Mouse (Mus musculus) MEL (cell line): Measurements from ENCODE around the gene Adam11. TPM values are rescaled to one million over a fixed set of nuclear protein-coding genes. Genes with fewer than 3 reads are reported as not detected.

Experiments used
- DNase-seq: peaks from one replicate; pipeline ENCODE4 v3.0.0; 2011; ENCODE audit warnings: low read depth, low spot score
- H3K27ac ChIP-seq: 2 replicates; pipeline ENCODE4 v1.5.1; 2012; ENCODE audit warnings: low read depth, mild to moderate bottlenecking, control low read depth, low read length, moderate library complexity; ENCODE audit not compliant: control insufficient read depth
- H3K27me3 ChIP-seq, 2 experiments: fragments of 150-350 bp in 1 of 2; sonication (generic) in 1 of 2; 2 replicates each; pipeline ENCODE4 v1.6.1; 2012; ENCODE audit warnings: low read length in 2 of 2, mild to moderate bottlenecking in 2 of 2, improper control_type of control experiment in 1 of 2, moderate library complexity in 1 of 2; ENCODE audit not compliant: insufficient read depth in 2 of 2, control insufficient read depth in 1 of 2
- H3K36me3 ChIP-seq, 2 experiments: 2 replicates each; pipeline ENCODE4 v1.6.1; 2012 to 2014; ENCODE audit warnings: low read length in 2 of 2, improper control_type of control experiment in 1 of 2, inconsistent platforms in 1 of 2, mild to moderate bottlenecking in 1 of 2; ENCODE audit not compliant: insufficient read depth in 2 of 2, control insufficient read depth in 1 of 2
- H3K4me1 ChIP-seq, 2 experiments: fragments of 150-350 bp in 1 of 2; sonication (generic) in 1 of 2; 2 replicates each; pipeline ENCODE4 v1.6.1; 2012; ENCODE audit warnings: low read length in 2 of 2, improper control_type of control experiment in 1 of 2, mild to moderate bottlenecking in 1 of 2; ENCODE audit not compliant: insufficient read depth in 2 of 2, control insufficient read depth in 1 of 2
- H3K4me3 ChIP-seq, 2 experiments: fragments of 150-350 bp in 1 of 2; sonication (generic) in 1 of 2; 2 replicates each; pipeline ENCODE4 v1.5.1; 2012; ENCODE audit warnings: low read depth in 2 of 2, low read length in 2 of 2, mild to moderate bottlenecking in 2 of 2, moderate library complexity in 2 of 2, control low read depth in 1 of 2, improper control_type of control experiment in 1 of 2; ENCODE audit not compliant: control insufficient read depth in 1 of 2, insufficient read depth in 1 of 2
- H3K79me2 ChIP-seq: 2 replicates; pipeline ENCODE4 v1.6.1; 2012; ENCODE audit warnings: mild to moderate bottlenecking, low read length, moderate library complexity; ENCODE audit not compliant: control insufficient read depth, poor library complexity, insufficient read depth
- H3K9ac ChIP-seq: 2 replicates; pipeline ENCODE4 v1.6.1; 2012; ENCODE audit warnings: low read depth, mild to moderate bottlenecking, control low read depth, low read length, moderate library complexity; ENCODE audit not compliant: control insufficient read depth, poor library complexity, severe bottlenecking
- H3K9me3 ChIP-seq: fragments of 150-350 bp; sonication (generic); replicated peaks from 2 replicates; pipeline ENCODE4 v1.6.1; 2012; ENCODE audit warnings: mild to moderate bottlenecking, low read length, improper control_type of control experiment, moderate library complexity; ENCODE audit not compliant: insufficient read depth
- CHD2 ChIP-seq: IDR thresholded peaks from 2 replicates; pipeline ENCODE4 v1.6.1; 2011; ENCODE audit warnings: low read length, improper control_type of control experiment
- CTCF ChIP-seq, 3 experiments: IDR thresholded peaks in 2 of 3; conservative IDR thresholded peaks in 1 of 3; 2 replicates each; pipeline ENCODE4 v1.5.1; 2011 to 2012; ENCODE audit warnings: low read length in 3 of 3, low read depth in 2 of 3, mild to moderate bottlenecking in 2 of 3, improper control_type of control experiment in 1 of 3, inconsistent platforms in 1 of 3, mixed read lengths in 1 of 3, moderate library complexity in 1 of 3; ENCODE audit not compliant: control insufficient read depth in 1 of 3, insufficient read depth in 1 of 3, poor library complexity in 1 of 3, severe bottlenecking in 1 of 3
- EP300 ChIP-seq, 2 experiments: IDR thresholded peaks; 2 replicates each; pipeline ENCODE4 v1.6.1; 2011; ENCODE audit warnings: improper control_type of control experiment in 2 of 2, low read length in 2 of 2, low read depth in 1 of 2, mild to moderate bottlenecking in 1 of 2
- ETS1 ChIP-seq: IDR thresholded peaks from 2 replicates; pipeline ENCODE4 v1.6.1; 2012; ENCODE audit warnings: low read depth, mild to moderate bottlenecking, inconsistent platforms, low read length, improper control_type of control experiment, moderate library complexity
- GABPA ChIP-seq: IDR thresholded peaks from 2 replicates; pipeline ENCODE4 v1.6.1; 2012; ENCODE audit warnings: low read depth, mild to moderate bottlenecking, inconsistent platforms, low read length, improper control_type of control experiment, moderate library complexity
- GATA1 ChIP-seq: IDR thresholded peaks from 2 replicates; pipeline ENCODE4 v1.6.1; 2011; ENCODE audit warnings: low read depth, low read length, improper control_type of control experiment
- JUND ChIP-seq: IDR thresholded peaks from 2 replicates; pipeline ENCODE4 v1.6.1; 2011; ENCODE audit warnings: low read depth, mild to moderate bottlenecking, improper control_type of control experiment, low read length
- KAT2A ChIP-seq: conservative IDR thresholded peaks from 2 replicates; pipeline ENCODE4 v1.6.1; 2012; ENCODE audit warnings: low read depth, low read length, improper control_type of control experiment, inconsistent platforms
- MAFK ChIP-seq: IDR thresholded peaks from 2 replicates; pipeline ENCODE4 v1.6.1; 2011; ENCODE audit warnings: low read depth, mild to moderate bottlenecking, low read length, improper control_type of control experiment, borderline replicate concordance
- MAX ChIP-seq: IDR thresholded peaks from 2 replicates; pipeline ENCODE4 v1.6.1; 2011; ENCODE audit warnings: low read length, improper control_type of control experiment
- MAZ ChIP-seq: IDR thresholded peaks from 2 replicates; pipeline ENCODE4 v1.6.1; 2012; ENCODE audit warnings: low read depth, mild to moderate bottlenecking, inconsistent platforms, low read length, improper control_type of control experiment
- MEF2A ChIP-seq: IDR thresholded peaks from 2 replicates; pipeline ENCODE4 v1.6.1; 2014; ENCODE audit warnings: low read depth, mild to moderate bottlenecking, inconsistent platforms, low read length, improper control_type of control experiment; ENCODE audit not compliant: poor library complexity, insufficient replicate concordance, severe bottlenecking; ENCODE audit errors: extremely low read depth
- MYB ChIP-seq: IDR thresholded peaks from 2 replicates; pipeline ENCODE4 v1.6.1; 2011; ENCODE audit warnings: mild to moderate bottlenecking, low read depth, low read length, improper control_type of control experiment
- POLR2AphosphoS5 ChIP-seq: IDR thresholded peaks from 2 replicates; pipeline ENCODE4 v1.6.1; 2012; ENCODE audit warnings: low read depth, borderline replicate concordance, mild to moderate bottlenecking, inconsistent platforms, low read length, moderate library complexity, mixed read lengths
- RAD21 ChIP-seq: IDR thresholded peaks from 2 replicates; pipeline ENCODE4 v1.6.1; 2011; ENCODE audit warnings: mild to moderate bottlenecking, low read depth, low read length, improper control_type of control experiment
- SMC3 ChIP-seq: IDR thresholded peaks from 2 replicates; pipeline ENCODE4 v1.6.1; 2011; ENCODE audit warnings: low read depth, low read length, improper control_type of control experiment
- TAL1 ChIP-seq: IDR thresholded peaks from 2 replicates; pipeline ENCODE4 v1.6.1; 2012; ENCODE audit warnings: mild to moderate bottlenecking, inconsistent platforms, low read length, moderate library complexity, mixed read lengths
- TBP ChIP-seq: IDR thresholded peaks from 2 replicates; pipeline ENCODE4 v1.8.0; 2011; ENCODE audit warnings: low read depth, low read length, improper control_type of control experiment
- USF1 ChIP-seq: IDR thresholded peaks from 2 replicates; pipeline ENCODE4 v1.6.1; 2014; ENCODE audit warnings: low read depth, mild to moderate bottlenecking, inconsistent platforms, low read length, improper control_type of control experiment, moderate library complexity
- USF2 ChIP-seq, 2 experiments: IDR thresholded peaks; 2 replicates each; pipeline ENCODE4 v1.6.1; 2011 to 2012; ENCODE audit warnings: improper control_type of control experiment in 2 of 2, low read length in 2 of 2, borderline replicate concordance in 1 of 2, inconsistent platforms in 1 of 2, low read depth in 1 of 2, mild to moderate bottlenecking in 1 of 2; ENCODE audit not compliant: insufficient read depth in 1 of 2
- ZKSCAN1 ChIP-seq: IDR thresholded peaks from 2 replicates; pipeline ENCODE4 v1.6.1; 2012; ENCODE audit warnings: low read depth, mild to moderate bottlenecking, inconsistent platforms, low read length, improper control_type of control experiment, moderate library complexity
- ZMIZ1 ChIP-seq: IDR thresholded peaks from 2 replicates; pipeline ENCODE4 v1.6.1; 2012; ENCODE audit warnings: low read depth, mild to moderate bottlenecking, inconsistent platforms, low read length, improper control_type of control experiment, moderate library complexity
- polyA plus RNA-seq, 2 experiments: library from polyadenylated mRNA; stranded (reverse) in 1 of 2; unstranded in 1 of 2; fragments of >175 nt in 1 of 2; fragments of >200 nt in 1 of 2; gene quantifications; 2 replicates each; pipeline versions ENCODE4 v1.2.1 to v1.2.4; 2012; ENCODE audit warnings: low replicate concordance in 2 of 2, low read depth in 1 of 2; ENCODE audit not compliant: insufficient read length in 2 of 2, insufficient read depth in 1 of 2, missing spikeins in 1 of 2
- total RNA-seq: library from RNA; depleted of rRNA; stranded (reverse); fragments of 300-350 nt; gene quantifications from 2 replicates; pipeline ENCODE4 v1.2.3, GENCODE M21; 2012

Adam11 gene
- total and polyA plus RNA-seq, 3 experiments = 0.08 to 0.36 TPM; not detected in 1

DNA sequence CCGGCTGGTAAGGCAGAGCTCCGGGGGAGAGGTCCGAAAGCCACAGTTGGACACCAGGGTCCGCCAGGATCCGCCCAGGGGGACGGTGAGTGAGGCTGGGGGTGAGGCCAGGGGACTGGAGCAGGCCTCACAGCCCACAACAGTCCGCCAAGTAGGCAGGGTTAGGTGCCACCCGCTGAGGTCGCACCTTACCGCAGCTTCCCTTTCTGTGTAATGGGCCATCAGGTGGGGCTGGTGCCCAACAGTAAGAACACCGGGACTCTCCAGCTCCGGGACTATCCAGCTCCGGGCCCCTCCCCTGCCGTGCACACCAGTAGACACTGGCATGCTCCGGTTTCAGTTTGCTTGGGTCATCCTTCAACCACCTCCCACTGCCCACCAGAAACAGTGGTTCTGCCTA is 1.0 kb downstream of the Adam11 start:
- no peak for DNase-seq
- Histone ChIP-seq H3K9me3 (no peaks in the 10 kb centered on the region), H3K4me3 (no peak overlapping the region), H3K27me3 (peaks cover 0 to 1% of the 10 kb centered on the region in 2 experiments; a peak in 3 of 4 replicates), H3K9ac (no peak overlapping the region), H3K36me3 (no peaks in the 10 kb centered on the region), H3K79me2 (no peaks in the 10 kb centered on the region), H3K27ac (no peak overlapping the region), H3K4me1 (no peaks in the 10 kb centered on the region)
- TF ChIP-seq MAZ = no peak
- no peak for TF ChIP-seq ZKSCAN1
- TF ChIP-seq EP300 (IDR thresholded peaks at IDR 0.05; ENCODE audit: low read depth in 1 of 2, low read length in 2 of 2) = no peak
- TF ChIP-seq MYB = no peak
- no peak for TF ChIP-seq ETS1

DNA sequence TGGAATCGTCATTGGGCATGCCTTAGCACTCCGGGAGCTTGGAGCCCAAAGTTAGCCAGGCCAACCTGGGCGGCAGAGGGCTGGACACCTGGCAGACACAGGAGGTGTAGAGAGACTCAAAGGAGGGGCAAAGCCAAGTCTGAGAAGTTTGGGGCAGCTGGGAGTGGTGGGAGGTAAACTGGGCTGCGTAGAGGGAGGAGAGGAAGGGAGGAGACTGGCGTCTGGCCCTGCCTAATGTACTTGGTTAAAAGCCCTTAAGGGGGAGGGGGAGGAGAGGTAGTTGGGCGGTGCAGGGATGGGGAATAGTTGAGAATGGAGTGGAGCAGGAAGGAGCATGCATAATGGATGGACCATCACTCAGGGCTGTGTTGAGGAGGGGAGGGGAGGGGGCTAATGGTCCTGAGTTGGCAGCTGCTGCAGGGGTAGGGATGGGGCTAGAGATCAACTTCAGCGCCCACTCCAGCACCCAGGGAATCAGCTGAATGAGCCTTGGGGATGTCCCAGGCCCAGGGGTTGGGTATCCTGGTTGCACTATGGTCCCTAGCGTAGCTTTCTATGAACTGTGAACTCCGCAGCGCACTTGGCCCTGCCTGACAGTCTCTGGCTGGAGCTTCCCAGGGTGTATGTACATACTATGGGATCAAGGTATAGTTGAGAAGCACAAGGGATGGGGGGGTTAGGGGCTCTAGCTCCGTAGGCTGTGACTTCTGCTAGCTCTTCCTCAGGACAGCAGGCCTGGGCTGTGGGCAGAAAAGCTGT is 1.9 kb downstream of the Adam11 start:
- H3K9me3 ChIP-seq = no peaks in the 10 kb centered on the region
- H3K9ac ChIP-seq = no peak overlapping the region
- TF ChIP-seq ZMIZ1 (no peak), GATA1 (no peak), CHD2 (no peak)
- no peaks in the 10 kb centered on the region for H3K79me2 ChIP-seq
- H3K36me3 ChIP-seq = no peaks in the 10 kb centered on the region
- H3K27me3 ChIP-seq = peaks cover 0 to 1% of the 10 kb centered on the region in 2 experiments; a peak in 2 of 4 replicates
- no peak for DNase-seq
- H3K4me3 ChIP-seq = no peak overlapping the region
- no peaks in the 10 kb centered on the region for H3K4me1 ChIP-seq
- H3K27ac ChIP-seq = no peak overlapping the region

DNA sequence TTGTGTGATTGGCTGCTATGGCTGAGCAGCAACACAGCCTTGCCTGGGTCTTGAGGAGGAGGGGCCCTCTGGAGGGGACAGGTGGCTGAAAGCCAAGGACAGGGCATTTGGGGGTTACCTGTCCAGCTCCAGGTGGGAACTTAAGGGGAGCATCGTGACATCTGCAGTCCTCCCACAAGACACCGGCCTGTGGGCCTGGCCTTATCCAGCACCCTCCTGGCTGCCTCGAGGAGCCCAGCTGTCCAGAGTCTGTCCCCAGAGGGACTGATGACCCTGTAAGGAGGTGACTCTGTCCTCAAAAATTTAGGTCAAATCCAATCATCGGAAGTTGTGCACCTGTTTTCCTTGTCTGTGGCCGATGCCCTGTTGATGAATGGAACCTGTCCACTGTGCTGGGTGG is 4.2 kb downstream of the Adam11 start:
- Histone ChIP-seq H3K4me3 (no peak overlapping the region), H3K27me3 (no peaks in the 10 kb centered on the region; a peak in 1 of 4 replicates), H3K36me3 (no peaks in the 10 kb centered on the region), H3K9me3 (no peaks in the 10 kb centered on the region), H3K79me2 (no peaks in the 10 kb centered on the region), H3K27ac (no peak overlapping the region), H3K4me1 (no peaks in the 10 kb centered on the region), H3K9ac (no peak overlapping the region)
- DNase-seq = no peak
- no peak for TF ChIP-seq MAZ
- TF ChIP-seq ETS1 = no peak
- TF ChIP-seq CTCF (IDR thresholded peaks at IDR 0.05 in 2 of 3, conservative IDR thresholded peaks at IDR 0.05 in 1 of 3; ENCODE audit: control insufficient read depth in 1 of 3, insufficient read depth in 1 of 3, low read depth in 2 of 3, low read length in 3 of 3, poor library complexity in 1 of 3, severe bottlenecking in 1 of 3) = no peak
- no peak for TF ChIP-seq RAD21
- TF ChIP-seq USF1 = no peak
- TF ChIP-seq JUND = no peak
- TF ChIP-seq CHD2 = no peak
- no peak for TF ChIP-seq SMC3
- TF ChIP-seq POLR2AphosphoS5 = no peak
- no peak for TF ChIP-seq MAX
- no peak for TF ChIP-seq MAFK
- TF ChIP-seq MEF2A = no peak
- TF ChIP-seq KAT2A = no peak
- no peak for TF ChIP-seq TBP
- TF ChIP-seq GABPA = no peak
- TF ChIP-seq TAL1 = no peak
- TF ChIP-seq USF2 (IDR thresholded peaks at IDR 0.05; ENCODE audit: borderline replicate concordance in 1 of 2, insufficient read depth in 1 of 2, low read depth in 1 of 2, low read length in 2 of 2) = no peak
